Mouse (Mus musculus): ENCODE results near the gene 4933411K16Rik.

GRCm38 (mm10) chr19:42006568-42006967 lies 45.5 kb upstream of the 4933411K16Rik start:
- TF ChIP-seq EP300 (optimal IDR thresholded peaks at IDR 0.05) (no peak), CTCF (IDR thresholded peaks at IDR 0.05; ENCODE audit: low read depth) (no peak)

All from stomach, postnatal 0 days (tissue).